Mouse (Mus musculus) lung, embryonic 16.5 days (tissue): Measurements from ENCODE around the gene Psma4. TPM values are rescaled to one million over a fixed set of nuclear protein-coding genes. Genes with fewer than 3 reads are reported as not detected.
A peak's percentile ranks its signal among the peaks of the same experiment; 100 is the strongest.

Experiments
- ATAC-seq: fragments of 200-750 bp; cut with Nextera tagmentation; 2 replicates; pipeline ENCODE4 v1.8.0; 2017; ENCODE audit warnings: low read depth, mild to moderate bottlenecking, moderate library complexity
- H3K27ac ChIP-seq: fragments of 300-500 bp; sonication (generic); 2 replicates; pipeline ENCODE4 v1.5.1; 2014; ENCODE audit warnings: mild to moderate bottlenecking, control low read depth, low read length
- H3K27me3 ChIP-seq: fragments of 300-500 bp; sonication (generic); 2 replicates; pipeline ENCODE4 v1.6.1; 2014; ENCODE audit warnings: low read depth, low read length, mixed read lengths; ENCODE audit not compliant: control insufficient read depth, insufficient read depth
- H3K36me3 ChIP-seq: fragments of 300-500 bp; sonication (generic); 2 replicates; pipeline ENCODE4 v1.6.1; 2014; ENCODE audit warnings: low read length; ENCODE audit not compliant: control insufficient read depth, insufficient read depth
- H3K4me1 ChIP-seq: fragments of 300-500 bp; sonication (generic); replicated peaks from 2 replicates; pipeline ENCODE4 v1.6.1; 2014; ENCODE audit warnings: low read length, mixed read lengths; ENCODE audit not compliant: control insufficient read depth, insufficient read depth
- H3K4me2 ChIP-seq: fragments of 300-500 bp; sonication (generic); 2 replicates; pipeline ENCODE4 v1.6.1; 2014; ENCODE audit warnings: low read depth, low read length, control low read depth
- H3K4me3 ChIP-seq: fragments of 300-500 bp; sonication (generic); 2 replicates; pipeline ENCODE4 v1.5.1; 2014; ENCODE audit warnings: mild to moderate bottlenecking, low read length, control low read depth
- H3K9ac ChIP-seq: fragments of 300-500 bp; sonication (generic); 2 replicates; pipeline ENCODE4 v1.6.1; 2014; ENCODE audit warnings: low read length, control low read depth
- H3K9me3 ChIP-seq: fragments of 300-500 bp; sonication (generic); 2 replicates; pipeline ENCODE4 v1.6.1; 2016; ENCODE audit warnings: low read length; ENCODE audit not compliant: control insufficient read depth
- WGBS: fragments of 180-500 bp; shearing (Covaris S2); extraction: QIAGEN DNeasy Blood & Tissue Kit; methylation state at CpG from one replicate; pipeline ENCODE4 v1.1.7; 2014; 5-methylcytosine and 5-hydroxymethylcytosine counted together
- polyA plus RNA-seq: library from polyadenylated mRNA; unstranded; fragments of >200 nt; fragmentation: Nextera tagmentation; extraction: Ambion mirVana; gene quantifications from 2 replicates; pipeline ENCODE4 v1.2.1, GENCODE M21; 2015

The Psma4 gene
- polyA plus RNA-seq, 1 experiment from 2014 or later = 254 TPM

GRCm38 (mm10) chr9:54980674-54981073, 30.1 kb downstream of the Psma4 start, which contains the start of gene Chrna5:
TSS of gene Chrna5 (plus strand) at chr9:54980880.
- Histone ChIP-seq H3K9me3 (no peaks in the 10 kb centered on the region), H3K4me2 (peak within 1 kb of the TSS; percentile 98), H3K9ac (peak within 1 kb of the TSS; percentile 59), H3K4me1 (0 out of 2 replicates have a peak, but pooled peaks cover 3% of the 10 kb centered on the region), H3K36me3 (no peaks in the 10 kb centered on the region), H3K27me3 (peaks cover 36% of the 10 kb centered on the region), H3K4me3 (peak within 1 kb of the TSS; percentile 66), H3K27ac (no peak within 1 kb of the TSS)
- WGBS = 69% methylated on average over 8 of the region's 8 CpGs
- no peak for ATAC-seq

- ATAC-seq = peak; percentile 73
- Histone ChIP-seq H3K9me3 (no peaks in the 10 kb centered on the region), H3K4me3 (peak overlapping the region; percentile 66), H3K27ac (no peak overlapping the region), H3K9ac (peak overlapping the region; percentile 59), H3K27me3 (peaks cover 36% of the 10 kb centered on the region), H3K4me2 (peak overlapping the region; percentile 98), H3K4me1 (0 out of 2 replicates have a peak, but pooled peaks cover 3% of the 10 kb centered on the region), H3K36me3 (no peaks in the 10 kb centered on the region)
- WGBS = 1% methylated on average over 58 of the region's 85 CpGs
Observed at GRCm38 (mm10) chr9:54981291-54982191, 31.0 kb downstream of the Psma4 start.

- H3K36me3 ChIP-seq = no peaks in the 10 kb centered on the region
- H3K4me2 ChIP-seq = peak overlapping the region; percentile 98; the same call in 1 of the 2 replicates
- H3K27ac ChIP-seq = no peak overlapping the region
- no peaks in the 10 kb centered on the region for H3K9me3 ChIP-seq
- WGBS = 9% methylated on average over 7 of the region's 7 CpGs
- H3K9ac ChIP-seq = no peak overlapping the region
- 0 out of 2 replicates have a peak, but pooled peaks cover 3% of the 10 kb centered on the region for H3K4me1 ChIP-seq
- ATAC-seq = no peak
- H3K4me3 ChIP-seq = no peak overlapping the region
- H3K27me3 ChIP-seq = peaks cover 36% of the 10 kb centered on the region
Observed at GRCm38 (mm10) chr9:54982401-54982800, 31.8 kb downstream of the Psma4 start.

GRCm38 (mm10) chr9:54990362-54990761, 39.8 kb downstream of the Psma4 start:
- Histone ChIP-seq H3K4me1 (no peaks in the 10 kb centered on the region), H3K4me2 (no peak overlapping the region), H3K9ac (no peak overlapping the region), H3K36me3 (no peaks in the 10 kb centered on the region), H3K27ac (no peak overlapping the region), H3K27me3 (no peaks in the 10 kb centered on the region), H3K9me3 (no peaks in the 10 kb centered on the region), H3K4me3 (no peak overlapping the region)
- ATAC-seq = no peak
- 72% methylated on average over 3 of the region's 3 CpGs for WGBS

GRCm38 (mm10) chr9:54994381-54994780, 43.8 kb downstream of the Psma4 start:
- Histone ChIP-seq H3K9me3 (no peaks in the 10 kb centered on the region), H3K4me2 (no peak overlapping the region), H3K4me1 (no peaks in the 10 kb centered on the region), H3K4me3 (no peak overlapping the region), H3K27ac (no peak overlapping the region), H3K9ac (no peak overlapping the region), H3K36me3 (no peaks in the 10 kb centered on the region), H3K27me3 (no peaks in the 10 kb centered on the region)
- 58% methylated on average over 3 of the region's 3 CpGs for WGBS
- no peak for ATAC-seq

- Histone ChIP-seq H3K9me3 (no peaks in the 10 kb centered on the region), H3K27me3 (no peaks in the 10 kb centered on the region), H3K4me2 (no peak overlapping the region), H3K27ac (no peak overlapping the region), H3K36me3 (no peaks in the 10 kb centered on the region), H3K9ac (no peak overlapping the region), H3K4me1 (no peaks in the 10 kb centered on the region), H3K4me3 (no peak overlapping the region)
- no peak for ATAC-seq
- 52% methylated on average over 3 of the region's 3 CpGs for WGBS
Observed at GRCm38 (mm10) chr9:54995645-54996044, 45.1 kb downstream of the Psma4 start.

GRCm38 (mm10) chr9:55003609-55004008, 53.0 kb downstream of the Psma4 start:
- no peak overlapping the region for H3K9ac ChIP-seq
- no peak overlapping the region for H3K4me2 ChIP-seq
- WGBS = 54% methylated on average over 4 of the region's 4 CpGs
- no peaks in the 10 kb centered on the region for H3K9me3 ChIP-seq
- H3K4me1 ChIP-seq = no peaks in the 10 kb centered on the region
- H3K36me3 ChIP-seq = no peaks in the 10 kb centered on the region
- H3K27me3 ChIP-seq = no peaks in the 10 kb centered on the region
- no peak for ATAC-seq
- H3K4me3 ChIP-seq = no peak overlapping the region
- H3K27ac ChIP-seq = no peak overlapping the region

Other genes with a start within 250 kb of the Psma4 start
- gene Wdr61, start 216.3 kb upstream of the Psma4 start, polyA plus RNA-seq = 139 and 146 TPM in 2 replicates
- gene Crabp1, start 186.0 kb upstream of the Psma4 start, polyA plus RNA-seq = 14.9 and 15.4 TPM in 2 replicates
- 29.7 and 32.1 TPM in 2 replicates for gene Ireb2, start 87.0 kb upstream of the Psma4 start, polyA plus RNA-seq
- 4.2 and 4.7 TPM in 2 replicates for gene Hykk, start 33.5 kb upstream of the Psma4 start, polyA plus RNA-seq
- gene AY074887, start 208 bp downstream of the Psma4 start, polyA plus RNA-seq = 0.58 and 0.62 TPM in 2 replicates
- gene Chrna5, start 30.1 kb downstream of the Psma4 start, polyA plus RNA-seq = 0.14 TPM in 1 of 2 replicates, not detected in the other
- gene Chrna3, start 75.8 kb downstream of the Psma4 start, polyA plus RNA-seq = 0.41 and 0.99 TPM in 2 replicates
- 0.31 and 0.35 TPM in 2 replicates for gene Chrnb4, start 98.0 kb downstream of the Psma4 start, polyA plus RNA-seq
- gene Ube2q2, start 198.1 kb downstream of the Psma4 start, polyA plus RNA-seq = 15.3 and 18.6 TPM in 2 replicates